Mouse (Mus musculus) left cerebral cortex, postnatal 10 days (tissue): ENCODE data around the gene Myd88. TPM values are rescaled to one million over a fixed set of nuclear protein-coding genes. Genes with fewer than 3 reads are reported as not detected.

Experiments used
- DNase-seq, 2 experiments: peaks; one replicate each; pipeline ENCODE4 v3.0.0; 2021 to 2022; ENCODE audit warnings: low spot score in 2 of 2, mixed read lengths in 1 of 2; ENCODE audit errors: extremely low spot score in 1 of 2
- intact Hi-C: fragments of 180-260 bp; cut with DNase I; formaldehyde crosslinking; loops from one replicate; pipeline ENCODE4 v1.15.1; 2025
- total RNA-seq, 2 experiments: library from RNA; stranded (reverse); gene quantifications; 2 replicates each; pipeline ENCODE4 v1.2.3; 2021

Gene Myd88
- total RNA-seq, 2 experiments from 2014 or later = 5.0 to 7.2 TPM

GRCm38 (mm10) chr9:119320446-119320845, 20.8 kb downstream of the Myd88 start:
- intact Hi-C loops = no loop called here

GRCm38 (mm10) chr9:119318891-119319290, 22.3 kb downstream of the Myd88 start:
- no peak for DNase-seq
- intact Hi-C loops = no loop called here

More at GRCm38 (mm10) chr9:119320446-119320845, 20.8 kb downstream of the Myd88 start:
- no peak for DNase-seq

GRCm38 (mm10) chr9:119313096-119313495, 28.1 kb downstream of the Myd88 start:
- intact Hi-C loops = no loop called here
- no peak for DNase-seq

- DNase-seq = no peak
- intact Hi-C loops = no loop called here
Observed at GRCm38 (mm10) chr9:119309067-119309466, 32.1 kb downstream of the Myd88 start.

- DNase-seq = no peak
- intact Hi-C loops = no loop called here
Observed at GRCm38 (mm10) chr9:119305863-119306262, 35.3 kb downstream of the Myd88 start.

- intact Hi-C loops = no loop called here
- DNase-seq = no peak
Observed at GRCm38 (mm10) chr9:119298563-119298962, 42.6 kb downstream of the Myd88 start.

- intact Hi-C loops = no loop called here
- no peak for DNase-seq
Observed at GRCm38 (mm10) chr9:119297696-119298095, 43.5 kb downstream of the Myd88 start.

GRCm38 (mm10) chr9:119290791-119291190, 50.4 kb downstream of the Myd88 start:
- no peak for DNase-seq
- intact Hi-C loops = no loop called here

Other genes starting within 250 kb of the Myd88 start
- 10 to 100 TPM; 10.1 to 11.9 TPM for gene Plcd1, start 247.9 kb downstream of the Myd88 start, total RNA-seq
- 1 to 10 TPM; 1.1 to 1.2 TPM for gene Dlec1, start 238.9 kb downstream of the Myd88 start, total RNA-seq
- 1 to 10 TPM; 2.2 to 3.3 TPM for gene Acaa1b, start 184.3 kb downstream of the Myd88 start, total RNA-seq
- gene Gm47289, start 182.2 kb downstream of the Myd88 start, total RNA-seq = not detected
- gene Slc22a13, start 132.3 kb downstream of the Myd88 start, total RNA-seq = not detected
- gene Oxsr1, start 19.0 kb downstream of the Myd88 start, total RNA-seq = 10 to 100 TPM; 41.5 to 42.0 TPM
- 10 to 100 TPM; 66.2 to 66.5 TPM for gene Acaa1a, start 1.7 kb downstream of the Myd88 start, total RNA-seq
- gene Xylb, start 16.0 kb upstream of the Myd88 start, total RNA-seq = 1 to 10 TPM; 4.0 to 4.4 TPM
- not detected for gene Slc22a14, start 24.1 kb upstream of the Myd88 start, total RNA-seq
- 10 to 100 TPM; 11.9 to 12.2 TPM for gene Acvr2b, start 60.7 kb upstream of the Myd88 start, total RNA-seq
- gene Exog, start 103.5 kb upstream of the Myd88 start, total RNA-seq = 10 to 100 TPM; 26.5 to 26.7 TPM
- 1 to 10 TPM; 3.3 to 4.9 TPM for gene Scn5a, start 237.6 kb upstream of the Myd88 start, total RNA-seq